Mouse (Mus musculus): ENCODE results near the gene Gm20388.

- no peak for TF ChIP-seq ZC3H11A (IDR thresholded peaks at IDR 0.05; ENCODE audit: borderline replicate concordance, low read depth, low read length)
- TF ChIP-seq CHD2 (IDR thresholded peaks at IDR 0.05; ENCODE audit: low read depth, low read length): no peak
- no peak for TF ChIP-seq HCFC1 (IDR thresholded peaks at IDR 0.05; ENCODE audit: borderline replicate concordance, insufficient read depth, low read length)
- no peak for TF ChIP-seq MAFK (IDR thresholded peaks at IDR 0.05; ENCODE audit: insufficient read depth, low read depth, low read length)
- no peak for TF ChIP-seq ZNF384 (IDR thresholded peaks at IDR 0.05; ENCODE audit: low read depth, low read length)
These were observed 2834.5 kb downstream of the Gm20388 start for GRCm38 (mm10) chr8:122745022-122745749.
